Mouse (Mus musculus) megakaryocyte, adult 5-6 weeks (primary cell): ENCODE data around the gene Mnt. TPM values are rescaled to one million over a fixed set of nuclear protein-coding genes. Genes with fewer than 3 reads are reported as not detected.

Source experiments
- ATAC-seq: 2 replicates; pipeline ENCODE4 v1.8.0; 2016; ENCODE audit warnings: mild to moderate bottlenecking, inconsistent platforms; ENCODE audit not compliant: poor library complexity, severe bottlenecking
- total RNA-seq, 2 experiments: library from RNA; stranded (forward) in 1 of 2; stranded (reverse) in 1 of 2; fragments of 153-499, 151-499 nt in 1 of 2; fragments of 221-1000, 200-1000 nt in 1 of 2; gene quantifications; 2 replicates each; pipeline versions ENCODE4 v1.2.3 to v1.2.4; 2015 to 2017

The Mnt gene
- total RNA-seq, 2 experiments from 2014 or later, result 3.8 to 14.5 TPM

DNA sequence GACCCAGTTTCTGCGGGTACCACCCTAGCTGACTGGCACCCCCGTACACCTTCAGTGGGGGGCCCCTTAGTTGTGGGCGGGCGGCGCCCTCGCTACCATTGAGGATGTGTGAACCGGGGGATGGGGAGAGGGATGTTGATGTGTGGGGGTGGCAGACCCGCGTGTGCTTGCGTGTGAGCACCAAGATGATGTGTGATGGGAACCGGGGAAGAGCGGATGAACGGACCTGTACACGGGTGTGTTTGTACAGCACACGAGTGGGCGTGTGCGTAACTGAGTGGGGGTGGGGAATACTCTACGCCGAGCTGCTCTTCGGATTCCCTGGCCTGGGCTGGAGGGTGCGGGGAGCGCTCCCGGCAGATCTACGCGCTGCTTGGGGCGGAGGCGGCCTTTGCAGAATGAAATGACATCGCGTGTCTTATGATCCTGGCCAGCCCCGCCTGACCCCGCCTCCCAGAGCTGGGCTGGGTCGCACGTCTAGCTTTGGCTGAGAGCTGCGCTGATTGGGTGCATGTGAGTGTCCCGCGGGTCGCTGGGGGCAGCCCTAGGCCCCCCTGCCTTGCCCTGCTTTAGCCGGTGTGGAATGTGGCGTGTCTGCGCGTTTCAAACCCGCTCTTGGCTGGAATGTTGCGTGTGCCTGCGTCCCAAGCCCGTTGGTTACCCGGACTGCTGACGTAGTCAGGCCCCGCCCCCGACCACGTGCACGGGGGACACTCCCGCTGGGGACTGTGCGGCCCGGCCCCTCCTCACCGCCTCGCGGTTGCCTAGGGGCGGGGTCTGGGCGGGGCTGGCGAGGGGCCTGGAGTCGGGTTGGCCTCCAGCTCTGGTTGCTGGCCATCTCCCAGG, 1.1 kb downstream of the Mnt start:
- ATAC-seq, result peak; percentile 47

- ATAC-seq, result peak; percentile 15
Measured at GRCm38 (mm10) chr11:74832503-74833143, 1.9 kb downstream of the Mnt start.

DNA sequence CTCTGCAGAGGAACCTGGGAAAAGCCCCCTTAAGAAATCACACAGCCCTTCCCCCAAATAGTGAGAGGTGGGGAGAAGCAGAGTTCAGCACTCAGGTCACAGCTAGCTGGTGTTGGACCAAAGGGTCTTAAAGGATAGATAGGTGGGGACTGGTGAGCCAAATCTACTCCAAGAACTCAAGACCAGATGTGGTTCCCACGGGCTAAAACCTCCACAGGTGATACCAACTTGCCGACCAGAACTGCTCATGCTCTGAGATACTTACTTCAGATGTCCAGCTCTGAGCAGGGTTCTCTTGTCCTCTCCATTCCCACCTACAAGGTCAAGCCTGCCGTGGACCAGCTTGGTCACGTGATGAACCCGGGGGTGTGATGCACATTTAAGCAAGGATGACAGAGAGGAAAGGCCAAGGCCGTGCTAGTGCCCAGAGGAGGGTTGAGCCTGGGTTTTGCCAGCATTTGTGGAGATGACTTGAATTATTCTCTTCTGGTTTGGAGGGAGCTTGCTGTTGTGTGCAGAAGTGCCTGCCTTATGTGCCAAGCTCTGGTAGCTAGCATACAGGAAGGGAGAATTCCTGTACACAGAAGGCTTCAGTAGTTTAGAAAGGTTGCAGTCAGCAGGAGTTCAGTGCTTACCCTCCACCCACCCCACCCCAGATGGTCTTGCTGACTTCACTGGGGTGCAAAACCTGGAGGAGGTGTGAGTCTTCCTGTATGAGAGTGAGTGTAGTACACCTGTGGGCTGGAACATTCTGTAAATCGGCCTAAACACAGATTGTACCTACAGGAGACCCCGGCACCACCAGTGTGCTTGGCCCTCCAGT, 3.0 kb downstream of the Mnt start:
- no peak for ATAC-seq

DNA sequence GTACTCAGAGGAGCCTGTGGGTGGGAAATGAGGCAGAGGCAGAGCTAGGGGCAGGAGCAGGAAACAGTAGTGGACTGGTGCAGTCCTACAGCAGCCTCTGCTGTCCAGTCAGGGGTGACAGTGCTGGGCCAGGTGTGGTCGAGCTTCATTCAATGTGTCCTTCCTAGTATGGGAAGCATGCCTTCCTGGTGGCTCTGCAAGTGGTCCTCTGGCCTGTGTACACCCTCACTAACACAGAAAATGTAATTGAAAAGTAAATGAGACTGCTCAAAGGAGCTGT, 3.6 kb downstream of the Mnt start:
- ATAC-seq, result no peak

- no peak for ATAC-seq
Measured at GRCm38 (mm10) chr11:74834650-74835277, 4.0 kb downstream of the Mnt start.

DNA sequence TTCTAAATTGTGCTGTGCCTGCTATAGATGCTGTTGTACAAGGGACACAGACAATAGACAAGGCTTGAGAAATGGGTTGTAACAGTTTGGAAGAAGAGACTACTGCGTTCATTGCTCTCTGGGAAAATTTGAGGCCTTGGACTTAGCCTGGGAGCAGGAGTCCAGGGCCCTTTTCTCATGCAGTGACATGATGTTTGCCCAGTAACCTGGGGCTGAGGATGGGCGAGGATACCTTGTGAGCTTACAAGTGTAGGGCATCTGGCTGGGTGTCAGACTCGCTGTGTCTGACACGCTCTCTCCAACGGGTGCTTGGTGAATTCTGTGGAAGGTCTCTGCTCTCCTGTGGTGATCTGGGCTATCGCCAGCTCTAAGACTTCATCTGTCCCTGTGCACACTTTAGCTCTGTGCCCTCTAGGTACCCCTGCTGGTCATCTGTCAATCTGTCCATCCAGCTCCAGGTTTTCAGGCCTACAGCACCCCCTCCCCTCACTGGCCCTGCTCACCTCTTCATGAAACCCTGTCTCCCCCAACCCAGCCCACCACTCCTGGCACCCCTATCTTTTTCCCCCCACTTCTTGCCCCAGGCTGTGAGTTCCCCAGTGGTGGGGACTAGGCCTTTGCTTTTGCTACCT, 5.0 kb downstream of the Mnt start:
- ATAC-seq, result no peak

GRCm38 (mm10) chr11:74836225-74837055, 5.7 kb downstream of the Mnt start:
- no peak for ATAC-seq

GRCm38 (mm10) chr11:74837056-74837693, 6.5 kb downstream of the Mnt start:
- peak; percentile 25 for ATAC-seq

DNA sequence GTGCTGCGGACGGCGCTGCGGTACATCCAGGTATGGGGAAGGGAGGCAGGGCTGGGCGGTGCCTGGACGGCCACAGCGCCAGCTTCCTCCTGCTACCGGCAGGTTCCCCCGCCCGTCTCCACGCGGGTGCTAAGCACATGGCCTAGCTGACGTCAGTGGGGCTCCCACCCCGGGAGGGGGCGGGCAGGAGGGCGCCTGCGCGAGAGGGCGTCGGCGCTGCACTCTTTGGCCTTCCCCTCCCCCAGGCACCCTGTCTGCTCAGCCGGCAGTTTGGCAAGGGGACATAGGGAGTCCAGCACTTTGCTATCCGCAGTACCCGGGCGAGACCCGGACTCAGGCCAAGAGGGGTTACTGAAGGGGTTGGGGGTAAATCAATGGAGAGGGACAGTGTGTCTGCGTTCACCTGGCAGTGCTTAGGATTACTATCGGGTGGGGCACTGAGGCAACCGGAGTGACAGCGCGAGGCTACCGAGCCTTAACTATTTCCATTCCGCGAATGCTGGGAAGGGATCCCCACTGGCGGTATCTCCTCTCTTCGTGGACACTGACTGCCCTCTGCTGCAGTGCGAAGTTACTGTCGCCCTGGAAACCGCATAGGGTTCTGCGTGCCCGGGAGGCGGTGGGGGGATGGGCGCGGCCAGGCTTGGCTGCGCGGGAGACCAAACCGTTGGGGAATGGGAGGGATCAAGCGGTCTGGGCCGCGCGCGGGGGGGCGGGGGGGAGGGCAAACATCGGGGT, 7.1 kb downstream of the Mnt start:
- peak; percentile 75 for ATAC-seq

GRCm38 (mm10) chr11:74838441-74838840, 7.7 kb downstream of the Mnt start:
- peak; percentile 62 for ATAC-seq

GRCm38 (mm10) chr11:74838971-74839370, 8.3 kb downstream of the Mnt start:
- peak; percentile 20 for ATAC-seq

- no peak for ATAC-seq
Measured at GRCm38 (mm10) chr11:74839860-74840715, 9.4 kb downstream of the Mnt start.

- ATAC-seq, result no peak
Measured at GRCm38 (mm10) chr11:74840739-74841138, 10.0 kb downstream of the Mnt start.

- ATAC-seq, result no peak
Measured at GRCm38 (mm10) chr11:74841366-74841765, 10.6 kb downstream of the Mnt start.

DNA sequence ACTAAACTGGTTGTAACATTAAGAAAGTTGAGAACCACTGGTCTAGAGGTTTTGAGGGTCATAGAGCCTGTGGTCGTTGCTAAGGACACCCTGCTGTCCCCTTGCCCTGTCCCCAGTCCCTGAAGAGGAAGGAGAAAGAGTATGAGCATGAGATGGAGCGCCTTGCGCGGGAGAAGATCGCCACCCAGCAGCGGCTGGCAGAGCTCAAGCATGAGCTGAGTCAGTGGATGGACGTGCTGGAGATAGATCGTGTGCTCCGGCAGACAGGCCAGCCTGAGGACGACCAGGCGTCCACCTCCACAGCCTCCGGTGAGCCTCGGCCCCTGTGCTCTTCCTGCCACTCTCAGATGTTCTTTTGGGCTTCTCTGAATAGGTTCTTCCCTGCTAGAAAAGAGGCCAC, 11.3 kb downstream of the Mnt start:
- ATAC-seq, result no peak

DNA sequence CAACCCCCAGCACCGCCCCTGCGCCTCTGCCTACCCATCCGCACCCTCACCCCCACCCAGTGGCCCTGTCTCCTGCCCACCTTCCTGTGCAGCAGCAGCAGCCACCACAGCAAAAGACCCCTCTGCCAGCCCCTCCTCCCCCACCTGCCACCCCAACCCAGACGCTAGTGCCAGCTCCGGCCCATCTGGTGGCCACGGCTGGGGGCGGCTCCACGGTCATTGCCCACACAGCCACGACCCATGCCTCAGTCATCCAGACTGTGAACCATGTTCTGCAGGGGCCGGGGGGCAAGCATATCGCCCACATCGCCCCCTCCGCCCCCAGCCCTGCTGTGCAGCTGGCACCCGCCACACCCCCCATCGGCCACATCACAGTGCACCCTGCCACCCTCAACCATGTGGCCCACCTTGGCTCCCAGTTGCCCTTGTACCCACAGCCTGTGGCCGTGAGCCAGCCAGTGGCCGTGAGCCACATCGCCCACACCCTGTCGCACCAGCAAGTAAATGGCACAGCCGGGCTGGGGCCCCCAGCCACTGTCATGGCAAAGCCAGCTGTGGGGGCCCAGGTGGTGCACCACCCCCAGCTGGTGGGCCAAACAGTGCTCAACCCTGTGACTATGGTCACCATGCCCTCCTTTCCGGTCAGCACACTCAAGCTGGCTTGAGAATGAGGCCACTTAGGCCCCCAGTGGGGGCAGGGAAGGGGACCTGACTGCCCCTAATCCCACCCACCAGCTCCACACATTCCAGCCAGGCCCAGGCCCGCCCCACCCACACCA, 12.1 kb downstream of the Mnt start:
- no peak for ATAC-seq

GRCm38 (mm10) chr11:74843435-74843714, 12.7 kb downstream of the Mnt start:
- no peak for ATAC-seq
